Mouse (Mus musculus): ENCODE results near the gene Hdc. TPM values are rescaled to one million over a fixed set of nuclear protein-coding genes. Genes with fewer than 3 reads are reported as not detected.

Hdc gene
- polyA plus RNA-seq, 1 experiment from 2014 or later, result 0.31 TPM

Other genes starting within 250 kb of the Hdc start
- gene Atp8b4, start 118.6 kb downstream of the Hdc start, polyA plus RNA-seq (2016; fragmentation: Nextera tagmentation; extraction: Ambion mirVana), result 0.07 and 0.12 TPM in 2 replicates
- 1.3 and 2.3 TPM in 2 replicates for gene Slc27a2, start 66.9 kb downstream of the Hdc start, polyA plus RNA-seq (2016; fragmentation: Nextera tagmentation; extraction: Ambion mirVana)
- gene Gabpb1, start 57.0 kb upstream of the Hdc start, polyA plus RNA-seq (2016; fragmentation: Nextera tagmentation; extraction: Ambion mirVana), result 77.2 and 78.6 TPM in 2 replicates
- 38.1 and 42.3 TPM in 2 replicates for gene Usp8, start 88.0 kb upstream of the Hdc start, polyA plus RNA-seq (2016; fragmentation: Nextera tagmentation; extraction: Ambion mirVana)
- 2.2 and 2.8 TPM in 2 replicates for gene Usp50, start 164.2 kb upstream of the Hdc start, polyA plus RNA-seq (2016; fragmentation: Nextera tagmentation; extraction: Ambion mirVana)

Data from midbrain, embryonic 10.5 days (tissue).